Mouse (Mus musculus): Measurements from ENCODE around the gene Pakap.

The Pakap gene

GRCm38 (mm10) chr4:57574181-57574580, 6.2 kb downstream of the Pakap start:
- DNase-seq (ENCODE audit: low spot score in 2 of 2): no peak

- DNase-seq (ENCODE audit: low spot score in 2 of 2): no peak
Measured at GRCm38 (mm10) chr4:57574646-57575045, 6.7 kb downstream of the Pakap start.

- DNase-seq (ENCODE audit: low spot score in 2 of 2): no peak
Measured at GRCm38 (mm10) chr4:57575686-57576085, 7.7 kb downstream of the Pakap start.

- DNase-seq (ENCODE audit: low spot score in 2 of 2): no peak
Measured at GRCm38 (mm10) chr4:57576095-57576494, 8.1 kb downstream of the Pakap start.

- DNase-seq (ENCODE audit: low spot score in 2 of 2): no peak
Measured at GRCm38 (mm10) chr4:57579683-57580082, 11.7 kb downstream of the Pakap start.

- no peak for DNase-seq (ENCODE audit: low spot score in 2 of 2)
Measured at GRCm38 (mm10) chr4:57585281-57585800, 17.4 kb downstream of the Pakap start.

GRCm38 (mm10) chr4:57586933-57587658, 19.1 kb downstream of the Pakap start:
- no peak for DNase-seq (ENCODE audit: low spot score in 2 of 2)

- no peak for DNase-seq (ENCODE audit: low spot score in 2 of 2)
Measured at GRCm38 (mm10) chr4:57588356-57588755, 20.4 kb downstream of the Pakap start.

- no peak for DNase-seq (ENCODE audit: low spot score in 2 of 2)
Measured at GRCm38 (mm10) chr4:57592751-57593150, 24.8 kb downstream of the Pakap start.

GRCm38 (mm10) chr4:57599946-57600345, 32.0 kb downstream of the Pakap start:
- no peak for DNase-seq (ENCODE audit: low spot score in 2 of 2)

GRCm38 (mm10) chr4:57600685-57601457, 32.9 kb downstream of the Pakap start:
- DNase-seq (ENCODE audit: low spot score in 2 of 2): no peak

- no peak for DNase-seq (ENCODE audit: low spot score in 2 of 2)
Measured at GRCm38 (mm10) chr4:57601458-57601835, 33.5 kb downstream of the Pakap start.

GRCm38 (mm10) chr4:57601903-57602617, 34.1 kb downstream of the Pakap start:
- DNase-seq (ENCODE audit: low spot score in 2 of 2): no peak

- DNase-seq (ENCODE audit: low spot score in 2 of 2): no peak
Measured at GRCm38 (mm10) chr4:57606258-57606657, 38.3 kb downstream of the Pakap start.

GRCm38 (mm10) chr4:57607247-57607942, 39.4 kb downstream of the Pakap start:
- peak; percentile 47 to 81 for DNase-seq (ENCODE audit: low spot score in 2 of 2)

- no peak for DNase-seq (ENCODE audit: low spot score in 2 of 2)
Measured at GRCm38 (mm10) chr4:57611303-57612077, 43.5 kb downstream of the Pakap start.

GRCm38 (mm10) chr4:57612716-57613115, 44.7 kb downstream of the Pakap start:
- no peak for DNase-seq (ENCODE audit: low spot score in 2 of 2)

- DNase-seq (ENCODE audit: low spot score in 2 of 2): no peak
Measured at GRCm38 (mm10) chr4:57614686-57615085, 46.7 kb downstream of the Pakap start.

GRCm38 (mm10) chr4:57618743-57619142, 50.8 kb downstream of the Pakap start:
- no peak for DNase-seq (ENCODE audit: low spot score in 2 of 2)

GRCm38 (mm10) chr4:57622816-57623215, 54.8 kb downstream of the Pakap start:
- no peak for DNase-seq (ENCODE audit: low spot score in 2 of 2)

- DNase-seq (ENCODE audit: low spot score in 2 of 2): no peak
Measured at GRCm38 (mm10) chr4:57624819-57625218, 56.8 kb downstream of the Pakap start.

Measured in frontal cortex, postnatal 10 days (tissue).